Mouse (Mus musculus): ENCODE data around the gene Elp4. TPM values are rescaled to one million over a fixed set of nuclear protein-coding genes. Genes with fewer than 3 reads are reported as not detected.

The Elp4 gene
- polyA plus RNA-seq, 1 experiment = 7.0 TPM

DNA sequence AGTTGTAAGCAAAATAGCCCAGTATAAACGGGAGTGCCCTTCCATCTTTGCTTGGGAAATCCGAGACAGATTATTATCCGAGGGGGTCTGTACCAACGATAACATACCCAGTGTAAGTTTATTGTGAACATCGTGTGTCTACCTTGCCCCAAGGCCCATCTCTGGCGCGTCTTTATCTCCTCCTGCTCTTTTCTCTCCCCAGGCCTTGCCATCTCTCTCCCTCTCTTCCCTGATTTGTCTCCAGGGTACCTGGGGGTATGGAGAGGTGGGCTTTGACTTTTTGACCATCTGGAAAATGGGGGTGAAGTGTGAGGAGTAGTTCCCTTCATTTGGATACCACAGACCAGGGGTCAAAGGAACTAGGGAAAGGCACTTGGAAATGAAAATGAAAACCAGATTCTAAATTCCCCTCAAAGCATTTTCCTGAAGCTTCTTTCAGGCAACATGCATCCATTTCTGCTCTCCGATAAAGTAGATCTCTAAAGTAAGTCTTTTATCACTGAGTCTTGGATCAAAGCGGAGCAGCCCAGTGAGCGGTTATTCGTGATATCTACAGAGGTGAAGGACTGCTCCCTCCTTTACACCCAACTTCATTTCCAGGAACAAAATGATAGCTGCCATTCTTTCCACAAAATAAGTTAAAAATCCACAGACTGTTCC is 219.2 kb downstream of the Elp4 start:
- Histone ChIP-seq H3K4me3 (ENCODE audit: insufficient read depth, poor library complexity, severe bottlenecking) (no peak overlapping the region), H3K36me3 (ENCODE audit: control insufficient read depth, insufficient read depth) (no peaks in the 10 kb centered on the region), H3K79me2 (ENCODE audit: control insufficient read depth, insufficient read depth) (no peaks in the 10 kb centered on the region), H3K27me3 (ENCODE audit: control insufficient read depth, insufficient read depth, insufficient read length) (no peaks in the 10 kb centered on the region), H3K79me3 (ENCODE audit: low read depth) (no peaks in the 10 kb centered on the region), H3ac (ENCODE audit: control insufficient read depth, insufficient read length, low read depth) (no peak overlapping the region)
- TF ChIP-seq MAX (IDR thresholded peaks at IDR 0.05) (no peak), CEBPB (IDR thresholded peaks at IDR 0.05; ENCODE audit: low read depth) (no peak), USF1 (IDR thresholded peaks at IDR 0.05; ENCODE audit: low read depth) (no peak), CTCF (IDR thresholded peaks at IDR 0.05; ENCODE audit: control insufficient read depth, insufficient read depth, insufficient read length) (no peak), MYOG (IDR thresholded peaks at IDR 0.05; ENCODE audit: control insufficient read depth, extremely low read depth, insufficient read length) (no peak), MYOD1 (IDR thresholded peaks at IDR 0.05; ENCODE audit: control insufficient read depth, insufficient read length, low read depth) (no peak), FOSL1 (IDR thresholded peaks at IDR 0.05; ENCODE audit: insufficient read depth, low read length, poor library complexity, severe bottlenecking) (no peak)

- Histone ChIP-seq H3K79me3 (ENCODE audit: low read depth) (no peaks in the 10 kb centered on the region), H3K36me3 (ENCODE audit: control insufficient read depth, insufficient read depth) (no peaks in the 10 kb centered on the region), H3K27me3 (ENCODE audit: control insufficient read depth, insufficient read depth, insufficient read length) (no peaks in the 10 kb centered on the region), H3K4me3 (ENCODE audit: insufficient read depth, poor library complexity, severe bottlenecking) (no peak overlapping the region), H3K79me2 (ENCODE audit: control insufficient read depth, insufficient read depth) (no peaks in the 10 kb centered on the region), H3ac (ENCODE audit: control insufficient read depth, insufficient read length, low read depth) (no peak overlapping the region)
- TF ChIP-seq CTCF (IDR thresholded peaks at IDR 0.05; ENCODE audit: control insufficient read depth, insufficient read depth, insufficient read length) (no peak), USF1 (IDR thresholded peaks at IDR 0.05; ENCODE audit: low read depth) (no peak), MYOG (IDR thresholded peaks at IDR 0.05; ENCODE audit: control insufficient read depth, extremely low read depth, insufficient read length) (no peak), MYOD1 (IDR thresholded peaks at IDR 0.05; ENCODE audit: control insufficient read depth, insufficient read length, low read depth) (no peak), FOSL1 (IDR thresholded peaks at IDR 0.05; ENCODE audit: insufficient read depth, low read length, poor library complexity, severe bottlenecking) (no peak), MAX (IDR thresholded peaks at IDR 0.05) (no peak), CEBPB (IDR thresholded peaks at IDR 0.05; ENCODE audit: low read depth) (no peak)
Measured at GRCm38 (mm10) chr2:105683771-105684410, 220.5 kb downstream of the Elp4 start.

DNA sequence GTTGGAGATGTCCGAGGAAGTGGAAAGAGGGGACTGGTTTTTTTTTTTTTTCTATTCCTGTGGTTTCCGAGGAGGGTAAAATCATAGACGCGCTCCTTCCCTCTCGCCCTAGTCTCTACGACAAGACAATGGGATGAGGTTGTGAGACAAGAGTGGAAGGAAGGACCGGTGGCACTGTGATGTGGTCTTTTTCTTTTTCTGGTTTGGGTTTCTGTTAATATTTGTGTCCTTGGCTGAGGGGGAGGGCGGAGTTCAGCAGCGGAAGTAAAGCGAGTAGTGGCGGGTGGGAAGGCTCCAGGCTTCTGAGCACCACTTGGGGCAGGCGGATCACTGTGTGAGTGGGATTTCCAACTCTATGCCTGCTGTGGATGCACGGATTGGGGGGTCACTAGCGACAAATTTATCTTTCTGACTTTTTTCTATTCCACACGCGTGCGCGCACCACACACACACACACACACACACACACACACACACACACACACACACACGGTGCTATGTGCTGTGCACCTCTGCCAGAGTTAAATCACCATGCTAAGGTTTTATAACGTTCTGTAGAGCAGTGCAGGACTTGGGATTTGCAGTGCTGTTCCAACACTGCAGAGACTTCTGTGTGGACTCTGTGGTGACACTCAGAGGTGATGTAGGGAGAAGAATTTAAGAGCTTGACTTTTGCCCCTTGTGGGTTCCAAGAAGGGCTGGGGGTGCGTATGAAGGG is 221.6 kb downstream of the Elp4 start:
- Histone ChIP-seq H3K4me3 (ENCODE audit: insufficient read depth, poor library complexity, severe bottlenecking) (no peak overlapping the region), H3K79me3 (ENCODE audit: low read depth) (no peaks in the 10 kb centered on the region), H3K36me3 (ENCODE audit: control insufficient read depth, insufficient read depth) (no peaks in the 10 kb centered on the region), H3K79me2 (ENCODE audit: control insufficient read depth, insufficient read depth) (no peaks in the 10 kb centered on the region), H3ac (ENCODE audit: control insufficient read depth, insufficient read length, low read depth) (no peak overlapping the region), H3K27me3 (ENCODE audit: control insufficient read depth, insufficient read depth, insufficient read length) (no peaks in the 10 kb centered on the region)
- TF ChIP-seq CTCF (IDR thresholded peaks at IDR 0.05; ENCODE audit: control insufficient read depth, insufficient read depth, insufficient read length) (no peak), MYOG (IDR thresholded peaks at IDR 0.05; ENCODE audit: control insufficient read depth, extremely low read depth, insufficient read length) (no peak), USF1 (IDR thresholded peaks at IDR 0.05; ENCODE audit: low read depth) (no peak)

- Histone ChIP-seq H3K79me3 (ENCODE audit: low read depth) (no peaks in the 10 kb centered on the region), H3K79me2 (ENCODE audit: control insufficient read depth, insufficient read depth) (no peaks in the 10 kb centered on the region), H3K27me3 (ENCODE audit: control insufficient read depth, insufficient read depth, insufficient read length) (no peaks in the 10 kb centered on the region), H3K4me3 (ENCODE audit: insufficient read depth, poor library complexity, severe bottlenecking) (no peak overlapping the region), H3ac (ENCODE audit: control insufficient read depth, insufficient read length, low read depth) (no peak overlapping the region), H3K36me3 (ENCODE audit: control insufficient read depth, insufficient read depth) (no peaks in the 10 kb centered on the region)
- TF ChIP-seq MYOD1 (IDR thresholded peaks at IDR 0.05; ENCODE audit: control insufficient read depth, insufficient read length, low read depth) = no peak
- no peak for TF ChIP-seq MYOG (IDR thresholded peaks at IDR 0.05; ENCODE audit: control insufficient read depth, extremely low read depth, insufficient read length)
- no peak for TF ChIP-seq USF1 (IDR thresholded peaks at IDR 0.05; ENCODE audit: low read depth)
- no peak for TF ChIP-seq MAX (IDR thresholded peaks at IDR 0.05)
- TF ChIP-seq FOSL1 (IDR thresholded peaks at IDR 0.05; ENCODE audit: insufficient read depth, low read length, poor library complexity, severe bottlenecking) = no peak
- no peak for TF ChIP-seq CEBPB (IDR thresholded peaks at IDR 0.05; ENCODE audit: low read depth)
- no peak for TF ChIP-seq CTCF (IDR thresholded peaks at IDR 0.05; ENCODE audit: control insufficient read depth, insufficient read depth, insufficient read length)
Measured at GRCm38 (mm10) chr2:105682011-105682501, 222.3 kb downstream of the Elp4 start.

- no peak overlapping the region for H3K4me3 ChIP-seq (ENCODE audit: insufficient read depth, poor library complexity, severe bottlenecking)
Measured at GRCm38 (mm10) chr2:105680999-105681710, 223.2 kb downstream of the Elp4 start.

More at GRCm38 (mm10) chr2:105680999-105681710, 223.2 kb downstream of the Elp4 start:
- no peaks in the 10 kb centered on the region for H3K79me2 ChIP-seq (ENCODE audit: control insufficient read depth, insufficient read depth)
- H3K79me3 ChIP-seq (ENCODE audit: low read depth) = no peaks in the 10 kb centered on the region
- H3K27me3 ChIP-seq (ENCODE audit: control insufficient read depth, insufficient read depth, insufficient read length) = no peaks in the 10 kb centered on the region
- TF ChIP-seq FOSL1 (IDR thresholded peaks at IDR 0.05; ENCODE audit: insufficient read depth, low read length, poor library complexity, severe bottlenecking) (no peak), USF1 (IDR thresholded peaks at IDR 0.05; ENCODE audit: low read depth) (no peak), CEBPB (IDR thresholded peaks at IDR 0.05; ENCODE audit: low read depth) (no peak), MYOG (IDR thresholded peaks at IDR 0.05; ENCODE audit: control insufficient read depth, extremely low read depth, insufficient read length) (no peak), MAX (IDR thresholded peaks at IDR 0.05) (no peak), CTCF (IDR thresholded peaks at IDR 0.05; ENCODE audit: control insufficient read depth, insufficient read depth, insufficient read length) (no peak), MYOD1 (IDR thresholded peaks at IDR 0.05; ENCODE audit: control insufficient read depth, insufficient read length, low read depth) (no peak)
- H3ac ChIP-seq (ENCODE audit: control insufficient read depth, insufficient read length, low read depth) = no peak overlapping the region
- no peaks in the 10 kb centered on the region for H3K36me3 ChIP-seq (ENCODE audit: control insufficient read depth, insufficient read depth)
